Mouse (Mus musculus): ENCODE data around the gene Osbpl9. TPM values are rescaled to one million over a fixed set of nuclear protein-coding genes. Genes with fewer than 3 reads are reported as not detected.
A peak's percentile ranks its signal among the peaks of the same experiment; 100 is the strongest.

Gene Osbpl9
- polyA plus RNA-seq, 2 experiments, result 17.7 to 25.4 TPM

- Histone ChIP-seq H3K4me3 (ENCODE audit: insufficient read depth in 1 of 2, low read depth in 2 of 2, low read length in 2 of 2) (no peak overlapping the region), H3K36me3 (replicated peaks; ENCODE audit: control insufficient read depth, insufficient read depth, low read depth) (no peaks in the 10 kb centered on the region), H3K9me3 (ENCODE audit: control insufficient read depth, low read length) (no peaks in the 10 kb centered on the region), H3K4me2 (ENCODE audit: low read depth) (no peak overlapping the region), H3K9ac (replicated peaks) (no peak overlapping the region), H3K4me1 (replicated peaks; ENCODE audit: control insufficient read depth in 2 of 2, insufficient read depth in 2 of 2, low read length in 1 of 2) (peaks cover 0 to 3% of the 10 kb centered on the region in 2 experiments; a peak in 1 of 4 replicates), H3K27me3 (ENCODE audit: control insufficient read depth, insufficient read depth, low read length) (no peaks in the 10 kb centered on the region), H3K27ac (no peak overlapping the region)
- 82% methylated on average over 4 of the region's 4 CpGs for WGBS (ENCODE audit: insufficient replicate concordance)
- ATAC-seq (ENCODE audit: insufficient read depth) (no peak), DNase-seq (ENCODE audit: low read depth in 3 of 3, low spot score in 3 of 3) (no peak)
- no peak for TF ChIP-seq EP300 (IDR thresholded peaks at IDR 0.05; ENCODE audit: low read depth)
- no peak for TF ChIP-seq CTCF (IDR thresholded peaks at IDR 0.05; ENCODE audit: low read depth)
These were observed 28.7 kb downstream of the Osbpl9 start for GRCm38 (mm10) chr4:109173369-109173768.

GRCm38 (mm10) chr4:109165521-109166173 is 36.4 kb downstream of the Osbpl9 start:
- H3K4me3 ChIP-seq (ENCODE audit: insufficient read depth in 1 of 2, low read depth in 2 of 2, low read length in 2 of 2), result no peak overlapping the region
- no peak overlapping the region for H3K27ac ChIP-seq
- ATAC-seq (ENCODE audit: insufficient read depth), result no peak
- no peaks in the 10 kb centered on the region for H3K36me3 ChIP-seq (replicated peaks; ENCODE audit: control insufficient read depth, insufficient read depth, low read depth)
- 29% methylated on average over 12 of the region's 12 CpGs for WGBS (ENCODE audit: insufficient replicate concordance)
- H3K4me1 ChIP-seq (replicated peaks; ENCODE audit: control insufficient read depth in 2 of 2, insufficient read depth in 2 of 2, low read length in 1 of 2), result no peaks in the 10 kb centered on the region
- TF ChIP-seq CTCF (IDR thresholded peaks at IDR 0.05; ENCODE audit: low read depth) (peak; percentile 82), EP300 (IDR thresholded peaks at IDR 0.05; ENCODE audit: low read depth) (no peak)
- H3K9ac ChIP-seq (replicated peaks), result no peak overlapping the region
- no peaks in the 10 kb centered on the region for H3K27me3 ChIP-seq (ENCODE audit: control insufficient read depth, insufficient read depth, low read length)
- no peak overlapping the region for H3K4me2 ChIP-seq (ENCODE audit: low read depth)
- no peaks in the 10 kb centered on the region for H3K9me3 ChIP-seq (ENCODE audit: control insufficient read depth, low read length)
- peak; percentile 42 to 54 (median 42) for DNase-seq (ENCODE audit: low read depth in 3 of 3, low spot score in 3 of 3)

GRCm38 (mm10) chr4:109156481-109157261 is 45.4 kb downstream of the Osbpl9 start:
- Histone ChIP-seq H3K9ac (replicated peaks) (no peak overlapping the region), H3K27me3 (ENCODE audit: control insufficient read depth, insufficient read depth, low read length) (no peaks in the 10 kb centered on the region), H3K4me1 (replicated peaks; ENCODE audit: control insufficient read depth in 2 of 2, insufficient read depth in 2 of 2, low read length in 1 of 2) (no peaks in the 10 kb centered on the region; a peak in 1 of 4 replicates), H3K9me3 (ENCODE audit: control insufficient read depth, low read length) (no peaks in the 10 kb centered on the region), H3K4me2 (ENCODE audit: low read depth) (no peak overlapping the region), H3K4me3 (ENCODE audit: insufficient read depth in 1 of 2, low read depth in 2 of 2, low read length in 2 of 2) (no peak overlapping the region), H3K36me3 (replicated peaks; ENCODE audit: control insufficient read depth, insufficient read depth, low read depth) (no peaks in the 10 kb centered on the region), H3K27ac (no peak overlapping the region)
- TF ChIP-seq CTCF (IDR thresholded peaks at IDR 0.05; ENCODE audit: low read depth), result no peak
- no peak for TF ChIP-seq EP300 (IDR thresholded peaks at IDR 0.05; ENCODE audit: low read depth)
- DNase-seq (ENCODE audit: low read depth in 3 of 3, low spot score in 3 of 3) (no peak), ATAC-seq (ENCODE audit: insufficient read depth) (no peak)
- WGBS (ENCODE audit: insufficient replicate concordance), result 48% methylated on average over 24 of the region's 24 CpGs

- TF ChIP-seq CTCF (IDR thresholded peaks at IDR 0.05; ENCODE audit: low read depth) (no peak), EP300 (IDR thresholded peaks at IDR 0.05; ENCODE audit: low read depth) (no peak)
- no peak overlapping the region for H3K27ac ChIP-seq
- H3K9me3 ChIP-seq (ENCODE audit: control insufficient read depth, low read length), result no peaks in the 10 kb centered on the region
- no peak overlapping the region for H3K9ac ChIP-seq (replicated peaks)
- ATAC-seq (ENCODE audit: insufficient read depth), result no peak
- WGBS (ENCODE audit: insufficient replicate concordance), result 73% methylated on average over 6 of the region's 6 CpGs
- no peak overlapping the region for H3K4me2 ChIP-seq (ENCODE audit: low read depth)
- no peaks in the 10 kb centered on the region for H3K36me3 ChIP-seq (replicated peaks; ENCODE audit: control insufficient read depth, insufficient read depth, low read depth)
- H3K4me1 ChIP-seq (replicated peaks; ENCODE audit: control insufficient read depth in 2 of 2, insufficient read depth in 2 of 2, low read length in 1 of 2), result no peaks in the 10 kb centered on the region; a peak in 1 of 4 replicates
- H3K27me3 ChIP-seq (ENCODE audit: control insufficient read depth, insufficient read depth, low read length), result no peaks in the 10 kb centered on the region
- H3K4me3 ChIP-seq (ENCODE audit: insufficient read depth in 1 of 2, low read depth in 2 of 2, low read length in 2 of 2), result no peak overlapping the region
- DNase-seq (ENCODE audit: low read depth in 3 of 3, low spot score in 3 of 3), result no peak
These were observed 46.0 kb downstream of the Osbpl9 start for GRCm38 (mm10) chr4:109156073-109156472.

- Histone ChIP-seq H3K27ac (no peak overlapping the region), H3K36me3 (replicated peaks; ENCODE audit: control insufficient read depth, insufficient read depth, low read depth) (no peaks in the 10 kb centered on the region), H3K9ac (replicated peaks) (no peak overlapping the region), H3K4me3 (ENCODE audit: insufficient read depth in 1 of 2, low read depth in 2 of 2, low read length in 2 of 2) (no peak overlapping the region), H3K4me2 (ENCODE audit: low read depth) (no peak overlapping the region), H3K27me3 (ENCODE audit: control insufficient read depth, insufficient read depth, low read length) (no peaks in the 10 kb centered on the region), H3K9me3 (ENCODE audit: control insufficient read depth, low read length) (no peaks in the 10 kb centered on the region), H3K4me1 (replicated peaks; ENCODE audit: control insufficient read depth in 2 of 2, insufficient read depth in 2 of 2, low read length in 1 of 2) (peaks cover 0 to 2% of the 10 kb centered on the region in 2 experiments; a peak in 2 of 4 replicates)
- 66% methylated on average over 2 of the region's 2 CpGs for WGBS (ENCODE audit: insufficient replicate concordance)
- no peak for DNase-seq (ENCODE audit: low read depth in 3 of 3, low spot score in 3 of 3)
- no peak for TF ChIP-seq CTCF (IDR thresholded peaks at IDR 0.05; ENCODE audit: low read depth)
- no peak for TF ChIP-seq EP300 (IDR thresholded peaks at IDR 0.05; ENCODE audit: low read depth)
- ATAC-seq (ENCODE audit: insufficient read depth), result no peak
These were observed 51.9 kb downstream of the Osbpl9 start for GRCm38 (mm10) chr4:109150214-109150613.
